Mouse (Mus musculus) erythroblast, embryonic 14.5 days (primary cell): ENCODE results near the gene Mfap5.

Source experiments
- GATA1 ChIP-seq: IDR thresholded peaks from 2 replicates; pipeline ENCODE4 v1.6.1; 2012; ENCODE audit warnings: low read length, inconsistent platforms, mixed read lengths
- TAL1 ChIP-seq: IDR thresholded peaks from 3 replicates; pipeline ENCODE4 v1.6.1; 2012; ENCODE audit warnings: low read length, inconsistent platforms, mixed read lengths

DNA sequence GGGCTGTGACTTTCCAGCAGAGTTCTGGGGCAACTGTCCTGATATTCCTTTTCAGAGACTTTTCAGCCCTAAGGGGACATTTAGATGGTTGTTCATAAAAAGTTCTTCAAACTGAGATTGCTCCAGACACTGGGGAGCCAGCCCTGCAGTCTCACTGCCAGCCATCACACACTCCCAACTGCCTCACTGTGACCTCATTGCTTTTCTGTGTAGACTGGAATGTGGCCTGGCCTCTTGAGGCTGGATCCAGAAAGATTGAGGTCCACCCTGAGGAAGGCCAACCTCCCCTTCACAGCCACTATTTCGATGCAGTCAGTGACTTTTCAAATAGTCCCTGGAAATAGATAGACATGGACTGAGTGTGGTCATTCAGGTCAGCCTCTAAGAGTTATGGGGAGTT is 12.0 kb downstream of the Mfap5 start:
- TF ChIP-seq GATA1 (no peak), TAL1 (no peak)
